Mouse (Mus musculus): ENCODE results near the gene Ppfibp2.

DNA sequence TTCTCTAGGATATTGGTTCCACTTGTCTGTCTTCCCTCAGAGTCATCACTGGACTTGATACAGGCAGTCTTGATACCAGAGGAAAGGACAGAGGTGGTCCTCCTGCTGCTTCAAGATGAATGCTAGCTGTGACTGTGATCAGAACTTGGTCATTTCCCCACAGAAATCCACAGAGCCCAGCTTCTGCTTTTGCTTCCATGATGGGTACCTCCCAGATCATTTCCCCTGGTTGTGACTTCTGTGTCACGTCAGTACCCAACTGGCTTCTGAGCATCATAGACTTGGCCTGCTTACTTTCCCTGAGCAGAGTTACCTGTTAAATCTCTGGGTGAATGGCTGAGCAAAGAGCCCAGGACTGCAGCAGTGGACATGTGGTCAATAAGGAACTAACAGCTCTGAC, 12.8 kb downstream of the Ppfibp2 start:
- TF ChIP-seq CTCF (IDR thresholded peaks at IDR 0.05; ENCODE audit: control insufficient read depth, insufficient read depth, insufficient read length) = no peak
- TF ChIP-seq MAX (IDR thresholded peaks at IDR 0.05) = no peak
- no peak for TF ChIP-seq MYOG (IDR thresholded peaks at IDR 0.05; ENCODE audit: control insufficient read depth, extremely low read depth, insufficient read length)
- no peak for TF ChIP-seq USF1 (IDR thresholded peaks at IDR 0.05; ENCODE audit: low read depth)
- no peak for TF ChIP-seq FOSL1 (IDR thresholded peaks at IDR 0.05; ENCODE audit: insufficient read depth, low read length, poor library complexity, severe bottlenecking)
- TF ChIP-seq MYOD1 (IDR thresholded peaks at IDR 0.05; ENCODE audit: control insufficient read depth, insufficient read length, low read depth) = no peak
- no peak for TF ChIP-seq CEBPB (IDR thresholded peaks at IDR 0.05; ENCODE audit: low read depth)
